Mouse (Mus musculus) MEL (cell line): ENCODE results near the gene Cox5a.

Experiments
- CHD1 ChIP-seq: IDR thresholded peaks from 2 replicates; pipeline ENCODE4 v1.6.1; 2012; ENCODE audit warnings: low read depth, mild to moderate bottlenecking, inconsistent platforms, low read length, improper control_type of control experiment
- CTCF ChIP-seq, 3 experiments: IDR thresholded peaks in 2 of 3; conservative IDR thresholded peaks in 1 of 3; 2 replicates each; pipeline ENCODE4 v1.5.1; 2011 to 2012; ENCODE audit warnings: low read length in 3 of 3, low read depth in 2 of 3, mild to moderate bottlenecking in 2 of 3, improper control_type of control experiment in 1 of 3, inconsistent platforms in 1 of 3, mixed read lengths in 1 of 3, moderate library complexity in 1 of 3; ENCODE audit not compliant: control insufficient read depth in 1 of 3, insufficient read depth in 1 of 3, poor library complexity in 1 of 3, severe bottlenecking in 1 of 3
- ELF1 ChIP-seq: IDR thresholded peaks from 2 replicates; pipeline ENCODE4 v1.6.1; 2014; ENCODE audit warnings: low read depth, mild to moderate bottlenecking, inconsistent platforms, low read length, improper control_type of control experiment, moderate library complexity
- EP300 ChIP-seq, 2 experiments: IDR thresholded peaks; 2 replicates each; pipeline ENCODE4 v1.6.1; 2011; ENCODE audit warnings: improper control_type of control experiment in 2 of 2, low read length in 2 of 2, low read depth in 1 of 2, mild to moderate bottlenecking in 1 of 2
- GATA1 ChIP-seq: IDR thresholded peaks from 2 replicates; pipeline ENCODE4 v1.6.1; 2011; ENCODE audit warnings: low read depth, low read length, improper control_type of control experiment
- JUND ChIP-seq: IDR thresholded peaks from 2 replicates; pipeline ENCODE4 v1.6.1; 2011; ENCODE audit warnings: low read depth, mild to moderate bottlenecking, improper control_type of control experiment, low read length
- MAX ChIP-seq: IDR thresholded peaks from 2 replicates; pipeline ENCODE4 v1.6.1; 2011; ENCODE audit warnings: low read length, improper control_type of control experiment
- POLR2A ChIP-seq, 2 experiments: IDR thresholded peaks; 2 replicates each; pipeline ENCODE4 v1.6.1; 2011 to 2012; ENCODE audit warnings: low read length in 2 of 2, mild to moderate bottlenecking in 2 of 2, control low read depth in 1 of 2, improper control_type of control experiment in 1 of 2, low read depth in 1 of 2, moderate library complexity in 1 of 2; ENCODE audit not compliant: control insufficient read depth in 1 of 2, insufficient read depth in 1 of 2, poor library complexity in 1 of 2
- POLR2AphosphoS2 ChIP-seq: IDR thresholded peaks from 2 replicates; pipeline ENCODE4 v1.6.1; 2011; ENCODE audit warnings: low read length, improper control_type of control experiment
- UBTF ChIP-seq: IDR thresholded peaks from 2 replicates; pipeline ENCODE4 v1.6.1; 2012; ENCODE audit warnings: low read depth, mild to moderate bottlenecking, inconsistent platforms, low read length, improper control_type of control experiment, moderate library complexity, borderline replicate concordance; ENCODE audit not compliant: insufficient read depth

- no peak for TF ChIP-seq GATA1
- no peak for TF ChIP-seq POLR2A (IDR thresholded peaks at IDR 0.05; ENCODE audit: control insufficient read depth in 1 of 2, insufficient read depth in 1 of 2, low read depth in 1 of 2, low read length in 2 of 2, poor library complexity in 1 of 2)
- TF ChIP-seq CHD1, result no peak
- no peak for TF ChIP-seq POLR2AphosphoS2
- TF ChIP-seq EP300 (IDR thresholded peaks at IDR 0.05; ENCODE audit: low read depth in 1 of 2, low read length in 2 of 2), result no peak
- TF ChIP-seq UBTF, result no peak
- no peak for TF ChIP-seq JUND
- TF ChIP-seq MAX, result no peak
- TF ChIP-seq CTCF (IDR thresholded peaks at IDR 0.05 in 2 of 3, conservative IDR thresholded peaks at IDR 0.05 in 1 of 3; ENCODE audit: control insufficient read depth in 1 of 3, insufficient read depth in 1 of 3, low read depth in 2 of 3, low read length in 3 of 3, poor library complexity in 1 of 3, severe bottlenecking in 1 of 3), result no peak
- TF ChIP-seq ELF1, result no peak
These were observed 47.4 kb downstream of the Cox5a start for GRCm38 (mm10) chr9:57568500-57568899.
